Comparison of ENCODE assay signal across 14 mouse cellular contexts in genomic region chr13:53553192-53553875, GRCm38 (mm10).
DNase-seq lines count a peak whose midpoint lies in the region; ATAC-seq lines count a peak whose summit lies in the region.
"Had no signal": no experiment of that assay in that cellular context is flagged by ENCODE, and none has a peak within 500 bp of the region (broad histone marks: within the 10 kb centered on the region; RNA-seq: fewer than 3 reads in every experiment).

No protein-coding gene starts in this region.

- no peaks in the 10 kb centered on the region for H3K27me3 ChIP-seq in megakaryocyte, embryonic 14.5 days (replicated peaks)
- H3K27me3 ChIP-seq in embryonic facial prominence, embryonic 10.5 days (replicated peaks; ENCODE audit: low read depth, poor library complexity, severe bottlenecking): peaks cover 31% of the 10 kb centered on the region
- no peaks in the 10 kb centered on the region for H3K27me3 ChIP-seq in liver, embryonic 13.5 days
- no peaks in the 10 kb centered on the region for H3K27me3 ChIP-seq in stomach, embryonic 16.5 days (ENCODE audit: control insufficient read depth, insufficient read depth, low read length)
- H3K27me3 ChIP-seq: hindbrain, embryonic 15.5 days had no signal

- no peak overlapping the region for H3K4me2 ChIP-seq in liver, embryonic 13.5 days
- no peak overlapping the region for H3K4me2 ChIP-seq in stomach, embryonic 16.5 days (ENCODE audit: low read depth, low read length)
- H3K4me2 ChIP-seq: limb, embryonic 13.5 days; lung, embryonic 14.5 days had no signal

- H3K36me3 ChIP-seq in megakaryocyte, embryonic 14.5 days (replicated peaks; ENCODE audit: low read length): no peaks in the 10 kb centered on the region
- no peaks in the 10 kb centered on the region for H3K36me3 ChIP-seq in embryonic facial prominence, embryonic 10.5 days (replicated peaks)
- no peaks in the 10 kb centered on the region for H3K36me3 ChIP-seq in liver, embryonic 13.5 days
- H3K36me3 ChIP-seq in stomach, embryonic 16.5 days (ENCODE audit: control insufficient read depth, insufficient read depth, low read length): no peaks in the 10 kb centered on the region
- H3K36me3 ChIP-seq: hindbrain, embryonic 15.5 days; limb, embryonic 13.5 days had no signal

- DNase-seq in embryonic facial prominence, embryonic 10.5 days (ENCODE audit: low spot score): no peak
- peak; percentile 1 for DNase-seq in liver, embryonic 13.5 days
- DNase-seq in kidney, adult 11 months: no peak
- DNase-seq: adrenal gland, postnatal 10 days; cerebellum, adult 9-10 months; kidney, adult 8-10 months; lung, embryonic 14.5 days had no signal

- no peak for ATAC-seq in megakaryocyte, adult 5-6 weeks (ENCODE audit: poor library complexity, severe bottlenecking)
- no peak for ATAC-seq in liver, embryonic 13.5 days (ENCODE audit: low read depth)
- ATAC-seq in stomach, embryonic 16.5 days (ENCODE audit: insufficient read depth, low FRiP score): no peak
- no peak for ATAC-seq in inflammation-experienced regulatory T-cells, adult 6 months

- peak overlapping the region; percentile 84 for H3K4me3 ChIP-seq in megakaryocyte, embryonic 14.5 days (replicated peaks)
- no peak overlapping the region for H3K4me3 ChIP-seq in embryonic facial prominence, embryonic 10.5 days
- H3K4me3 ChIP-seq in liver, embryonic 13.5 days (replicated peaks): no peak overlapping the region
- no peak overlapping the region for H3K4me3 ChIP-seq in stomach, embryonic 16.5 days (replicated peaks; ENCODE audit: low read length)
- H3K4me3 ChIP-seq: hindbrain, embryonic 15.5 days; limb, embryonic 13.5 days had no signal

- peaks cover 86% of the 10 kb centered on the region for H3K4me1 ChIP-seq in megakaryocyte, embryonic 14.5 days
- peaks cover 47% of the 10 kb centered on the region for H3K4me1 ChIP-seq in embryonic facial prominence, embryonic 10.5 days
- no peaks in the 10 kb centered on the region for H3K4me1 ChIP-seq in liver, embryonic 13.5 days (replicated peaks)
- 0 out of 2 replicates have a peak, but pooled peaks cover 6% of the 10 kb centered on the region for H3K4me1 ChIP-seq in stomach, embryonic 16.5 days (ENCODE audit: control insufficient read depth, insufficient read depth, low read length)

- 68% methylated on average over 13 of the region's 13 CpGs for WGBS in embryonic facial prominence, embryonic 10.5 days
- 26% methylated on average over 13 of the region's 13 CpGs for WGBS in liver, embryonic 13.5 days (ENCODE audit: insufficient replicate concordance)
- 63% methylated on average over 13 of the region's 13 CpGs for WGBS in stomach, embryonic 16.5 days

- H3K9me3 ChIP-seq in megakaryocyte, embryonic 14.5 days: 0 out of 2 replicates have a peak, but pooled peaks cover 3% of the 10 kb centered on the region
- H3K9me3 ChIP-seq in embryonic facial prominence, embryonic 10.5 days: no peaks in the 10 kb centered on the region
- no peaks in the 10 kb centered on the region for H3K9me3 ChIP-seq in liver, embryonic 13.5 days (replicated peaks)
- H3K9me3 ChIP-seq in stomach, embryonic 16.5 days (replicated peaks; ENCODE audit: control insufficient read depth, low read length): no peaks in the 10 kb centered on the region
- H3K9me3 ChIP-seq: hindbrain, embryonic 15.5 days; limb, embryonic 13.5 days had no signal

- no peak overlapping the region for H3K9ac ChIP-seq in liver, embryonic 13.5 days
- H3K9ac ChIP-seq in stomach, embryonic 16.5 days (ENCODE audit: low read length): no peak overlapping the region
- H3K9ac ChIP-seq: limb, embryonic 13.5 days; lung, embryonic 14.5 days had no signal

- peak overlapping the region; percentile 64 for H3K27ac ChIP-seq in embryonic facial prominence, embryonic 10.5 days (replicated peaks)
- H3K27ac ChIP-seq in liver, embryonic 13.5 days: no peak overlapping the region
- H3K27ac ChIP-seq in stomach, embryonic 16.5 days (ENCODE audit: low read length): peak overlapping the region; percentile 27; the same call in 1 of the 2 replicates
- H3K27ac ChIP-seq: hindbrain, embryonic 15.5 days; limb, embryonic 13.5 days; macrophage had no signal
